ENCODE assay signal across 8 mouse cellular contexts in the genomic region with DNA sequence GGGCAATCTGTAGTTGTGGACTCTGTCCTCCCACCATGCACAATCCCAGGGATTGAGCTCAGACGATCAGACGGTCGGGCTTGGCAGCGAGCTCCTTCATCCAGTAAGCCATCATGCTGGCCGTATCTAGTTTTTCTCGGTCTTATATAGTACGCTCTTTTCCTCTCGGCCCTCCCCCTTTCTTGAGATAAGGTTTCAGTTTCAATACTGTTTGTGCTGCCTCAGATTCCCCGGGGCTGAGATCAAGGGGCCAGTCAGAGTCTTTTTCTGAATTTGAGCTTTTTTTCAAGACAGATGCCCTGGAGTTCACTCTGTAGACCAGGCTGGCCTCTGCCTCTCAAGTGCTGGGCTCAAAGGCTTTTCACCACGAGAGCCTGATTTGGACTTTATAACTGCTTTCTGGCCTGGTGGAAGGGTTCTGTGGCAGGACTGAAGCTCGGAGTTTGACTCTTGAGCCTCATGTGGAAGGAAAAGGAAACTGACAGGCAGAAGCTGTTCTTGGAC. TPM values are rescaled to one million over a fixed set of nuclear protein-coding genes. Genes with fewer than 3 reads are reported as not detected.
A peak's percentile ranks its signal among the peaks of the same experiment; 100 is the strongest.
DNase-seq lines count a peak whose midpoint lies in the region; ATAC-seq and TF ChIP-seq lines count a peak whose summit lies in the region.

No protein-coding gene starts in this region.

- H3K27me3 ChIP-seq in CH12.LX (replicated peaks), result no peaks in the 10 kb centered on the region
- no peaks in the 10 kb centered on the region for H3K27me3 ChIP-seq in heart, embryonic 14.5 days (ENCODE audit: control insufficient read depth, insufficient read depth, low read length)
- H3K27me3 ChIP-seq in limb, embryonic 14.5 days (ENCODE audit: control insufficient read depth, insufficient read depth, low read length), result no peaks in the 10 kb centered on the region
- H3K27me3 ChIP-seq in forebrain, embryonic 13.5 days, result no peaks in the 10 kb centered on the region

- peak; percentile 58; the same call in 1 of the 2 replicates for TF ChIP-seq EP300 in CH12.LX (IDR thresholded peaks at IDR 0.05; ENCODE audit: low read length)

- 0 out of 2 replicates have a peak, but pooled peaks have one; percentile 15 for ATAC-seq in heart, embryonic 14.5 days (ENCODE audit: insufficient number of reproducible peaks, insufficient read depth, low FRiP score, low read depth)
- peak; percentile 54; the same call in 1 of the 2 replicates for ATAC-seq in limb, embryonic 14.5 days (ENCODE audit: low FRiP score, low read depth)
- no peak for ATAC-seq in forebrain, embryonic 13.5 days

- in situ Hi-C loops in CH12.LX (cut with MboI; ENCODE audit: low pct_ligation_motif_present, low pct_unique_long_range_greater_than_20kb, low sequenced_read_pairs), result loop anchor here (5.0 kb wide), 1 partner anchor 41 kb away; no protein-coding TSS in a partner anchor

- H3K36me3 ChIP-seq in CH12.LX (replicated peaks in 1 of 2; ENCODE audit: control insufficient read depth in 1 of 2, insufficient read depth in 1 of 2, low read length in 1 of 2), result peaks cover 3 to 10% of the 10 kb centered on the region in 2 experiments
- peaks cover 10% of the 10 kb centered on the region; the same call in 1 of the 2 replicates for H3K36me3 ChIP-seq in heart, embryonic 14.5 days (ENCODE audit: control insufficient read depth, insufficient read depth, low read length)
- peaks cover 2% of the 10 kb centered on the region; the same call in 1 of the 2 replicates for H3K36me3 ChIP-seq in limb, embryonic 14.5 days (ENCODE audit: control insufficient read depth, insufficient read depth, low read length)
- 0 out of 2 replicates have a peak, but pooled peaks cover 5% of the 10 kb centered on the region for H3K36me3 ChIP-seq in forebrain, embryonic 13.5 days (ENCODE audit: poor library complexity, severe bottlenecking)

- TF ChIP-seq CTCF in CH12.LX (conservative IDR thresholded peaks at IDR 0.05 in 1 of 2, IDR thresholded peaks at IDR 0.05 in 1 of 2; ENCODE audit: low read depth in 2 of 2, low read length in 2 of 2), result no peak; a peak in 1 of 4 replicates

- WGBS in heart, embryonic 14.5 days, result 20% methylated on average over 11 of the region's 11 CpGs
- 58% methylated on average over 11 of the region's 11 CpGs for WGBS in limb, embryonic 14.5 days
- WGBS in forebrain, embryonic 13.5 days, result 73% methylated on average over 11 of the region's 11 CpGs

- no peaks in the 10 kb centered on the region for H3K9me3 ChIP-seq in CH12.LX (replicated peaks; ENCODE audit: low read length)
- no peaks in the 10 kb centered on the region for H3K9me3 ChIP-seq in heart, embryonic 14.5 days (ENCODE audit: control insufficient read depth, low read length)
- no peaks in the 10 kb centered on the region for H3K9me3 ChIP-seq in limb, embryonic 14.5 days (ENCODE audit: control insufficient read depth, low read length)
- H3K9me3 ChIP-seq in forebrain, embryonic 13.5 days (replicated peaks), result no peaks in the 10 kb centered on the region

- H3K9ac ChIP-seq in CH12.LX (ENCODE audit: insufficient read depth, low read depth), result peak overlapping the region; percentile 99
- H3K9ac ChIP-seq in heart, embryonic 14.5 days (ENCODE audit: low read length), result peak overlapping the region; percentile 62
- H3K9ac ChIP-seq in limb, embryonic 14.5 days (ENCODE audit: low read depth, low read length, severe bottlenecking), result peak overlapping the region; percentile 14; the same call in 1 of the 2 replicates
- no peak overlapping the region for H3K9ac ChIP-seq in forebrain, embryonic 13.5 days

- TF ChIP-seq RAD21 in CH12.LX (IDR thresholded peaks at IDR 0.05; ENCODE audit: low read depth, low read length), result no peak; the same call in none of the 2 replicates

- H3K4me2 ChIP-seq in CH12.LX (ENCODE audit: insufficient read depth, low read depth, poor library complexity, severe bottlenecking), result peak overlapping the region; percentile 86
- H3K4me2 ChIP-seq in heart, embryonic 14.5 days (ENCODE audit: low read length), result peak overlapping the region; percentile 55
- no peak overlapping the region for H3K4me2 ChIP-seq in limb, embryonic 14.5 days (replicated peaks; ENCODE audit: low read depth, low read length, severe bottlenecking)
- H3K4me2 ChIP-seq in forebrain, embryonic 13.5 days, result no peak overlapping the region

- DNase-seq in CH12.LX (ENCODE audit: extremely low read depth), result peak; percentile 96
- peak; percentile 50 for DNase-seq in c-Kit-negative CD71-positive TER-119-positive erythroid progenitor cells, embryonic 14.5 days (ENCODE audit: low read depth, low spot score)
- no peak for DNase-seq in limb, embryonic 14.5 days (ENCODE audit: low spot score)
- peak; percentile 69 to 72 for DNase-seq in natural killer cell, adult 2 months (ENCODE audit: low spot score in 2 of 2)
- no peak for DNase-seq in left cerebral cortex, adult 9 months (ENCODE audit: low spot score in 2 of 2)
- no peak for DNase-seq in ovary, postnatal 36 days (ENCODE audit: low spot score)

- peak overlapping the region; percentile 93 for H3K27ac ChIP-seq in CH12.LX (ENCODE audit: insufficient read depth, low read depth)
- H3K27ac ChIP-seq in heart, embryonic 14.5 days (replicated peaks in 1 of 2; ENCODE audit: control insufficient read depth in 1 of 2, insufficient read depth in 1 of 2, low read depth in 2 of 2, low read length in 2 of 2), result peak overlapping the region; percentile 77 to 81
- peak overlapping the region; percentile 35 for H3K27ac ChIP-seq in limb, embryonic 14.5 days (replicated peaks; ENCODE audit: low read depth, low read length)
- H3K27ac ChIP-seq in forebrain, embryonic 13.5 days, result no peak overlapping the region

- H3K4me3 ChIP-seq in CH12.LX (replicated peaks in 1 of 3; ENCODE audit: low read depth in 2 of 3, low read length in 2 of 3, poor library complexity in 1 of 3), result peak overlapping the region; percentile 15 to 76 (median 16)
- peak overlapping the region; percentile 10 to 13; a peak in 1 of 4 replicates for H3K4me3 ChIP-seq in heart, embryonic 14.5 days (ENCODE audit: control insufficient read depth in 1 of 2, insufficient read depth in 1 of 2, low read depth in 1 of 2, low read length in 2 of 2)
- H3K4me3 ChIP-seq in limb, embryonic 14.5 days (replicated peaks; ENCODE audit: low read length), result no peak overlapping the region
- H3K4me3 ChIP-seq in forebrain, embryonic 13.5 days, result no peak overlapping the region

- dilution Hi-C loops in CH12.LX (cut with MboI; ENCODE audit: extremely low pct_ligation_motif_present, extremely low pct_unique_long_range_greater_than_20kb, low sequenced_read_pairs), result no loop called here

- H3K4me1 ChIP-seq in CH12.LX (ENCODE audit: control insufficient read depth in 1 of 2, insufficient read depth in 2 of 2), result peaks cover 22 to 62% of the 10 kb centered on the region in 2 experiments
- peaks cover 20 to 38% of the 10 kb centered on the region in 2 experiments for H3K4me1 ChIP-seq in heart, embryonic 14.5 days (ENCODE audit: control insufficient read depth in 2 of 2, insufficient read depth in 2 of 2, low read length in 2 of 2)
- peaks cover 4% of the 10 kb centered on the region; the same call in 1 of the 2 replicates for H3K4me1 ChIP-seq in limb, embryonic 14.5 days (ENCODE audit: control insufficient read depth, insufficient read depth, low read length)
- peaks cover 7% of the 10 kb centered on the region; the same call in 1 of the 2 replicates for H3K4me1 ChIP-seq in forebrain, embryonic 13.5 days

- peak; percentile 97 for TF ChIP-seq POLR2A in CH12.LX (IDR thresholded peaks at IDR 0.05; ENCODE audit: low read depth, low read length)
- TF ChIP-seq POLR2A in limb, embryonic 14.5 days (IDR thresholded peaks at IDR 0.05; ENCODE audit: borderline replicate concordance, extremely low read depth, insufficient read depth, insufficient read length), result no peak

- peaks cover 22% of the 10 kb centered on the region for H3K79me2 ChIP-seq in CH12.LX (replicated peaks; ENCODE audit: control insufficient read depth, extremely low read depth, insufficient read depth, poor library complexity, severe bottlenecking)

TF ChIP-seq in CH12.LX, 34 proteins besides CTCF, POLR2A, EP300 and RAD21 (continues in another document):
- TF ChIP-seq MYC (IDR thresholded peaks at IDR 0.05; ENCODE audit: low read depth, low read length), result peak; percentile 72; the same call in 1 of the 2 replicates
- TF ChIP-seq KAT2A (IDR thresholded peaks at IDR 0.05; ENCODE audit: insufficient replicate concordance, low read length), result no peak
- peak; percentile 94 for TF ChIP-seq RCOR1 (conservative IDR thresholded peaks at IDR 0.05; ENCODE audit: low read depth, low read length)
- 0 out of 2 replicates have a peak, but pooled peaks have one; percentile 43 for TF ChIP-seq NRF1 (IDR thresholded peaks at IDR 0.05; ENCODE audit: low read depth, low read length)
- peak; percentile 54 for TF ChIP-seq JUN (IDR thresholded peaks at IDR 0.05; ENCODE audit: insufficient read depth, low read depth, low read length)
- peak; percentile 79 for TF ChIP-seq ETS1 (conservative IDR thresholded peaks at IDR 0.05; ENCODE audit: low read depth, low read length)
- peak; percentile 85 for TF ChIP-seq MEF2A (IDR thresholded peaks at IDR 0.05; ENCODE audit: borderline replicate concordance, low read depth, low read length)
- TF ChIP-seq USF1 (IDR thresholded peaks at IDR 0.05; ENCODE audit: low read depth, low read length), result no peak
- peak; percentile 70; the same call in 1 of the 2 replicates for TF ChIP-seq MAX (IDR thresholded peaks at IDR 0.05; ENCODE audit: low read length)
- TF ChIP-seq CHD2 (IDR thresholded peaks at IDR 0.05; ENCODE audit: low read length), result peak; percentile 84
- peak; percentile 93; the same call in 1 of the 2 replicates for TF ChIP-seq MAZ (IDR thresholded peaks at IDR 0.05; ENCODE audit: low read depth, low read length)
- TF ChIP-seq TCF12 (IDR thresholded peaks at IDR 0.05; ENCODE audit: low read depth, low read length), result peak; percentile 78; the same call in 1 of the 2 replicates

RNA-seq across cellular contexts. Expression of a gene that starts 36.5 kb away (rescaled TPM):
- 11.9 and 14.3 TPM in 2 replicates for total RNA-seq in CH12.LX (2012; rRNA removed)
- total RNA-seq in CH12.LX (2014; rRNA removed), result 9.7 and 9.8 TPM in 2 replicates
- 12.6 and 13.4 TPM in 2 replicates for polyA plus RNA-seq in CH12.LX (2012; ENCODE audit: insufficient read length, low read depth)
- 12.0 and 13.2 TPM in 2 replicates for polyA plus RNA-seq in heart, embryonic 14.5 days (2014; fragmentation: Nextera tagmentation; extraction: Ambion mirVana)
- 7.1 and 7.6 TPM in 2 replicates for polyA plus RNA-seq in limb, embryonic 14.5 days (2012; rRNA removed)
- 10.1 and 10.5 TPM in 2 replicates for polyA plus RNA-seq in limb, embryonic 14.5 days (2014; fragmentation: Nextera tagmentation; extraction: Ambion mirVana)
- 9.9 and 10.7 TPM in 2 replicates for polyA plus RNA-seq in forebrain, embryonic 13.5 days (2015; fragmentation: Nextera tagmentation; extraction: Ambion mirVana)

RNA-seq across cellular contexts. Expression of a gene that starts 36.7 kb away (rescaled TPM):
- total RNA-seq in CH12.LX (2012; rRNA removed) (45.2 and 56.7 TPM in 2 replicates), CH12.LX (2014; rRNA removed) (76.9 and 79.9 TPM in 2 replicates)
- 110 and 152 TPM in 2 replicates for polyA plus RNA-seq in CH12.LX (2012; ENCODE audit: insufficient read length, low read depth)
- 33.4 and 34.8 TPM in 2 replicates for polyA plus RNA-seq in heart, embryonic 14.5 days (2014; fragmentation: Nextera tagmentation; extraction: Ambion mirVana)
- polyA plus RNA-seq in limb, embryonic 14.5 days (2012; rRNA removed), result 26.6 and 33.5 TPM in 2 replicates
- 59.4 and 73.1 TPM in 2 replicates for polyA plus RNA-seq in limb, embryonic 14.5 days (2014; fragmentation: Nextera tagmentation; extraction: Ambion mirVana)
- polyA plus RNA-seq in forebrain, embryonic 13.5 days (2015; fragmentation: Nextera tagmentation; extraction: Ambion mirVana), result 62.6 and 63.9 TPM in 2 replicates

Comparison
In these comparisons a context has a peak if more than half of its experiments do, and no peak if none do; other contexts are left out.
1. DNase-seq: peak in CH12.LX (single experiment), c-Kit-negative CD71-positive TER-119-positive erythroid progenitor cells, embryonic 14.5 days (single experiment) and natural killer cell, adult 2 months (2 of 2); none in limb, embryonic 14.5 days (single experiment), left cerebral cortex, adult 9 months (0 of 2) and ovary, postnatal 36 days (single experiment).
2. H3K4me2 ChIP-seq: peak in CH12.LX (single experiment) and heart, embryonic 14.5 days (single experiment); none in limb, embryonic 14.5 days (single experiment) and forebrain, embryonic 13.5 days (single experiment).
3. H3K4me3 ChIP-seq: peak in CH12.LX (3 of 3) and heart, embryonic 14.5 days (2 of 2); none in limb, embryonic 14.5 days (single experiment) and forebrain, embryonic 13.5 days (single experiment).